Mouse (Mus musculus) embryonic facial prominence, embryonic 15.5 days (tissue): Measurements from ENCODE around the gene Enoph1. TPM values are rescaled to one million over a fixed set of nuclear protein-coding genes. Genes with fewer than 3 reads are reported as not detected.

Experiments
- ATAC-seq: fragments of 200-750 bp; cut with Nextera tagmentation; 2 replicates; pipeline ENCODE4 v1.8.0; 2017; ENCODE audit warnings: low read depth, moderate TSS enrichment; ENCODE audit not compliant: insufficient number of reproducible peaks, low FRiP score, low TSS enrichment
- H3K27ac ChIP-seq: fragments of 300-500 bp; sonication (generic); replicated peaks from 2 replicates; pipeline ENCODE4 v1.5.1; 2015; ENCODE audit warnings: mild to moderate bottlenecking, inconsistent platforms
- H3K27me3 ChIP-seq: fragments of 300-500 bp; sonication (generic); 2 replicates; pipeline ENCODE4 v1.6.1; 2015; ENCODE audit warnings: inconsistent platforms
- H3K36me3 ChIP-seq: fragments of 300-500 bp; sonication (generic); 2 replicates; pipeline ENCODE4 v1.6.1; 2015; ENCODE audit warnings: mild to moderate bottlenecking, inconsistent platforms
- H3K4me1 ChIP-seq: fragments of 300-500 bp; sonication (generic); 2 replicates; pipeline ENCODE4 v1.6.1; 2015; ENCODE audit warnings: inconsistent platforms
- H3K4me2 ChIP-seq: fragments of 300-500 bp; sonication (generic); replicated peaks from 2 replicates; pipeline ENCODE4 v1.6.1; 2015; ENCODE audit warnings: mild to moderate bottlenecking, inconsistent platforms
- H3K4me3 ChIP-seq: fragments of 300-500 bp; sonication (generic); replicated peaks from 2 replicates; pipeline ENCODE4 v1.5.1; 2015; ENCODE audit warnings: mild to moderate bottlenecking, inconsistent platforms
- H3K9ac ChIP-seq: fragments of 300-500 bp; sonication (generic); 2 replicates; pipeline ENCODE4 v1.6.1; 2015; ENCODE audit warnings: inconsistent platforms
- H3K9me3 ChIP-seq: fragments of 300-500 bp; sonication (generic); replicated peaks from 2 replicates; pipeline ENCODE4 v1.6.1; 2016; ENCODE audit warnings: inconsistent platforms
- WGBS: fragments of 180-500 bp; shearing (Covaris S2); methylation state at CpG from one replicate; pipeline ENCODE4 v1.1.7; 2015; 5-methylcytosine and 5-hydroxymethylcytosine counted together
- polyA plus RNA-seq: library from polyadenylated mRNA; unstranded; fragments of >200 nt; fragmentation: Nextera tagmentation; extraction: Ambion mirVana; gene quantifications from 2 replicates; pipeline ENCODE4 v1.2.1, GENCODE M21; 2015

Enoph1 gene
- polyA plus RNA-seq, 1 experiment from 2014 or later = 41.9 TPM

GRCm38 (mm10) chr5:100079040-100079930, 39.5 kb downstream of the Enoph1 start:
- H3K4me1 ChIP-seq = peaks cover 29% of the 10 kb centered on the region
- 0 out of 2 replicates have a peak overlapping the region, but pooled peaks have one; percentile 18 for H3K9ac ChIP-seq
- ATAC-seq = peak; percentile 37; the same call in 1 of the 2 replicates
- 25% methylated on average over 36 of the region's 36 CpGs for WGBS
- H3K27me3 ChIP-seq = no peaks in the 10 kb centered on the region; the same call in 1 of the 2 replicates
- no peaks in the 10 kb centered on the region for H3K36me3 ChIP-seq
- no peaks in the 10 kb centered on the region for H3K9me3 ChIP-seq
- H3K27ac ChIP-seq = no peak overlapping the region
- H3K4me3 ChIP-seq = peak overlapping the region; percentile 38
- peak overlapping the region; percentile 55 for H3K4me2 ChIP-seq

GRCm38 (mm10) chr5:100079931-100080275, 40.1 kb downstream of the Enoph1 start:
- Histone ChIP-seq H3K4me1 (peaks cover 29% of the 10 kb centered on the region), H3K27ac (no peak overlapping the region), H3K4me2 (peak overlapping the region; percentile 55; the same call in 1 of the 2 replicates), H3K9me3 (no peaks in the 10 kb centered on the region), H3K9ac (no peak overlapping the region), H3K4me3 (peak overlapping the region; percentile 38; the same call in 1 of the 2 replicates), H3K27me3 (no peaks in the 10 kb centered on the region; the same call in 1 of the 2 replicates), H3K36me3 (no peaks in the 10 kb centered on the region)
- 79% methylated on average over 8 of the region's 8 CpGs for WGBS
- ATAC-seq = peak; percentile 13; the same call in 1 of the 2 replicates

DNA sequence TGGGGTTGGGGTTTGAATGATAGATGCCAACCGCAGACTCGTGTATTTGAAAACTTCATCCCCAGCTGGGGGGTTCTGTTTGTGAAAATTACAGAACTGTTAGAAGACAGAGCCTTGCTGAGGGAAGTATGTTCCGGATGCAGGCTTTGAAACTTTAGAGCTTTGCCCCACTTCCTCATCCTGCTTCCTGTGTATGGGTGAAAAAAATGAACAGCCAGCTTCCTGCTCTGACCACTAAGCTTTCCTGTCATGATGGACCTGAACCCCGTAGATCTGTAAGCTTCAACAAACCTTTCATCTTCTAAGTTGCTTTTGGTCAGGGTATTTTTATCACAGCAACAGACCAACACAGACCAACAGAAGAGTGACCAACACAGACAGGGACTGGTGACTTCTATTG, 42.2 kb downstream of the Enoph1 start:
- no peak overlapping the region for H3K27ac ChIP-seq
- H3K36me3 ChIP-seq = no peaks in the 10 kb centered on the region
- no peak overlapping the region for H3K4me2 ChIP-seq
- 73% methylated on average over 4 of the region's 4 CpGs for WGBS
- H3K4me3 ChIP-seq = no peak overlapping the region
- no peak overlapping the region for H3K9ac ChIP-seq
- H3K4me1 ChIP-seq = peaks cover 29% of the 10 kb centered on the region
- H3K9me3 ChIP-seq = no peaks in the 10 kb centered on the region
- H3K27me3 ChIP-seq = no peaks in the 10 kb centered on the region; the same call in 1 of the 2 replicates
- no peak for ATAC-seq

DNA sequence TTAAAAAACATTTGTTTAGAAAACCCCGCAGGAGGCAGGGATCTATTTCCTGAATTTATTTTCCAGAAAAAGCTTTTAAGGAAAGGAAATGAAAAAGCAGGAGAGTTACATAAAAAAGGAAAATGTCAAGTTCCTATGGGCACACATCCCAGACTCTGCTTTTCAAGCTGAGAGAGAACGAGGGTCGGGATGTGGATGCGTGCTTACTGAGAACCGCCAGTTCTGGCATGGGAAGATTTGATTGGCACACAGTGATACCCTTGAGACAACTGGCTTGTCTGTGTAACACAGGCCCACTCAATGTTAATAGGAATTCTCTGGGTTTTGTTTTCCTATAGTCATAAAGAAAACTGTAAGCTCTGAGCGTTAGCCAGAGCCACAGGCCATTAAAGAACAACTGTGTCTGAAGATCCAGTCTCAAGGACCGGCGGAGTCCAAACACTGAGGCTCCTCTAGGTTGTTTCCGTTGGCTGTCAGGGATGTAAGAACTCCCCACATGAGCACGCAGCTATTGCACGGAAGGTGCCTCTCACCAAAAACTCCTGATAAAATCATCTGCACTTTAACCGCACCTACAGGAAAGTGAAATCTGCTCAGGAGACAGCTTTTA, 44.3 kb downstream of the Enoph1 start:
- ATAC-seq = no peak
- Histone ChIP-seq H3K4me1 (peaks cover 15% of the 10 kb centered on the region; the same call in 1 of the 2 replicates), H3K9me3 (no peaks in the 10 kb centered on the region), H3K4me3 (no peak overlapping the region), H3K4me2 (no peak overlapping the region), H3K27ac (0 out of 2 replicates have a peak overlapping the region, but pooled peaks have one; percentile 13), H3K27me3 (no peaks in the 10 kb centered on the region; the same call in 1 of the 2 replicates), H3K9ac (no peak overlapping the region), H3K36me3 (no peaks in the 10 kb centered on the region)
- WGBS = 44% methylated on average over 12 of the region's 12 CpGs

DNA sequence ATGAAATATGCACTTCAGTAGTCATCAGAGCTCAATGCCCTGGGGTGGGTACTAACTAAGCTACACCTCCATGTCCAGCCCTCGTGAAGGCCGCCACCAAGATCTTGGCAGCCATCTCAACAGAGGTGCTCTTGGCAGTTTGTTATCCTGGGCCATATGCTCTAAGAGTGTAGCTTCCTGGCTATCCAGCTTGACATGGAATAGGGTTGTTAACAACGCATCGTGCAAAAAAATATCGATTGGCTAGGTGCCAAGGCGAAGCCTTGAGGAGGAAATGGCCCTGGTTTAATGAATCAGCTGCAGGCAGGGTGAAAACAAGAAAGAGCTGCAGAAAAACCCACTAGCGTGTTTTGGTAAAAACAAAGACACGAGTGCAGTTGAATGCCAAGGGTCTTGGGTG, 45.3 kb downstream of the Enoph1 start:
- Histone ChIP-seq H3K9ac (no peak overlapping the region), H3K27ac (no peak overlapping the region), H3K9me3 (no peaks in the 10 kb centered on the region), H3K27me3 (no peaks in the 10 kb centered on the region), H3K4me1 (0 out of 2 replicates have a peak, but pooled peaks cover 6% of the 10 kb centered on the region), H3K4me3 (no peak overlapping the region), H3K36me3 (no peaks in the 10 kb centered on the region), H3K4me2 (no peak overlapping the region)
- no peak for ATAC-seq
- WGBS = 49% methylated on average over 8 of the region's 8 CpGs

- WGBS = 36% methylated on average over 12 of the region's 12 CpGs
- H3K27me3 ChIP-seq = no peaks in the 10 kb centered on the region
- no peak for ATAC-seq
- no peak overlapping the region for H3K4me3 ChIP-seq
- H3K4me2 ChIP-seq = no peak overlapping the region
- H3K9me3 ChIP-seq = no peaks in the 10 kb centered on the region
- H3K4me1 ChIP-seq = peaks cover 12% of the 10 kb centered on the region
- no peak overlapping the region for H3K9ac ChIP-seq
- no peak overlapping the region for H3K27ac ChIP-seq
- H3K36me3 ChIP-seq = no peaks in the 10 kb centered on the region
Measured at GRCm38 (mm10) chr5:100090515-100091262, 50.9 kb downstream of the Enoph1 start.

- H3K9me3 ChIP-seq = no peaks in the 10 kb centered on the region
- WGBS = 35% methylated on average over 10 of the region's 10 CpGs
- no peak for ATAC-seq
- H3K4me3 ChIP-seq = no peak overlapping the region
- H3K4me1 ChIP-seq = peaks cover 12% of the 10 kb centered on the region
- H3K27me3 ChIP-seq = no peaks in the 10 kb centered on the region
- H3K27ac ChIP-seq = no peak overlapping the region
- no peak overlapping the region for H3K9ac ChIP-seq
- peak overlapping the region; percentile 37 for H3K4me2 ChIP-seq
- H3K36me3 ChIP-seq = no peaks in the 10 kb centered on the region
Measured at GRCm38 (mm10) chr5:100091263-100091594, 51.4 kb downstream of the Enoph1 start.

DNA sequence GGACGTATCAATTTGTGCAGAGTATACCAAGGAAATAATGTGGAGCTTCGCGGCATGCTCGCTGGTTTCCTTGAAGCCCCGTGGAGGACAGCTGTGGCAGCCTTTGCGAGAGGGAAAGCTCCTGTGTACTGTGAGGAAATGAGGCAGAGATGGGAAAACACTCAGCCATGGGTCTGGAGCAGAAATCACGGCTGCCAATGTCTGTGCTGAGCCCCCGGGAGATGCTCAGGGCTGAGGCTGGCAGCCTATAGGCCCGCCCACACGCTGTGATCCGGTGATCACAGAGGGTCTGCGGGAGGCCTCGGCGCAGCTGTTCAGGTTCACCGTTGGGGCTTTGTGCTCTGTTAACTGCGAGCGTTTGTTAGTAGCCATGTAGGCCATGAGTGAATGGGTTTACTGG, 51.8 kb downstream of the Enoph1 start:
- WGBS = 8% methylated on average over 17 of the region's 17 CpGs
- Histone ChIP-seq H3K4me3 (no peak overlapping the region), H3K4me2 (peak overlapping the region; percentile 37), H3K9ac (no peak overlapping the region), H3K27ac (no peak overlapping the region), H3K27me3 (no peaks in the 10 kb centered on the region), H3K36me3 (no peaks in the 10 kb centered on the region), H3K9me3 (no peaks in the 10 kb centered on the region), H3K4me1 (peaks cover 12% of the 10 kb centered on the region)
- peak; percentile 70; the same call in 1 of the 2 replicates for ATAC-seq

GRCm38 (mm10) chr5:100096955-100097354, 57.2 kb downstream of the Enoph1 start:
- WGBS = 44% methylated on average over 5 of the region's 5 CpGs
- H3K4me1 ChIP-seq = no peaks in the 10 kb centered on the region
- no peaks in the 10 kb centered on the region for H3K36me3 ChIP-seq
- H3K9ac ChIP-seq = no peak overlapping the region
- no peak overlapping the region for H3K4me2 ChIP-seq
- H3K9me3 ChIP-seq = no peaks in the 10 kb centered on the region
- no peak overlapping the region for H3K4me3 ChIP-seq
- ATAC-seq = no peak
- H3K27ac ChIP-seq = no peak overlapping the region
- no peaks in the 10 kb centered on the region for H3K27me3 ChIP-seq

DNA sequence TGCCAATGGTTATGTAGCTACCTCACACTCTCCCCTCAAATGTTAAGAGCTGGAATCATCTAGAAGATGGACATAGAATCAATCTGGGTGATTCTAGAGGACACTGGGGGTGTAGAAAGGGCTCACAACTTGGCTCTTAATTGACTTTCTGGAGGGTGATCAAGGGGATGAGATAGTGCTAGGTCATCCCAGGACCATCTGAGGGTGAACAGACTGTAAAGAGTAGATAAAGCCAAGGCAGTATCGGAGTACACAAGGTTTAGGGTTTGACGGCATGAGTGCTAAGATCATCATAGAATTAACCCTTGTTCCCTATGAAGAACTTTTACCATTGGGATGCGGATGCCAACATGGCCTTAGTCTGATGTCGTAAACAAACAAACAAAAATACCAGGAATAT, 58.2 kb downstream of the Enoph1 start:
- Histone ChIP-seq H3K27ac (no peak overlapping the region), H3K9ac (no peak overlapping the region), H3K36me3 (no peaks in the 10 kb centered on the region), H3K4me1 (no peaks in the 10 kb centered on the region), H3K9me3 (no peaks in the 10 kb centered on the region), H3K4me3 (no peak overlapping the region), H3K27me3 (no peaks in the 10 kb centered on the region), H3K4me2 (no peak overlapping the region)
- ATAC-seq = no peak
- WGBS = 90% methylated on average over 4 of the region's 4 CpGs

GRCm38 (mm10) chr5:100102395-100102794, 62.6 kb downstream of the Enoph1 start:
- no peak overlapping the region for H3K9ac ChIP-seq
- H3K4me1 ChIP-seq = no peaks in the 10 kb centered on the region
- 89% methylated on average over 1 of the region's 1 CpGs for WGBS
- H3K36me3 ChIP-seq = no peaks in the 10 kb centered on the region
- no peak overlapping the region for H3K27ac ChIP-seq
- H3K4me2 ChIP-seq = no peak overlapping the region
- no peaks in the 10 kb centered on the region for H3K9me3 ChIP-seq
- no peak for ATAC-seq
- H3K27me3 ChIP-seq = no peaks in the 10 kb centered on the region
- H3K4me3 ChIP-seq = no peak overlapping the region
